8 mouse cellular contexts compared by ENCODE assay signal in the genomic region with DNA sequence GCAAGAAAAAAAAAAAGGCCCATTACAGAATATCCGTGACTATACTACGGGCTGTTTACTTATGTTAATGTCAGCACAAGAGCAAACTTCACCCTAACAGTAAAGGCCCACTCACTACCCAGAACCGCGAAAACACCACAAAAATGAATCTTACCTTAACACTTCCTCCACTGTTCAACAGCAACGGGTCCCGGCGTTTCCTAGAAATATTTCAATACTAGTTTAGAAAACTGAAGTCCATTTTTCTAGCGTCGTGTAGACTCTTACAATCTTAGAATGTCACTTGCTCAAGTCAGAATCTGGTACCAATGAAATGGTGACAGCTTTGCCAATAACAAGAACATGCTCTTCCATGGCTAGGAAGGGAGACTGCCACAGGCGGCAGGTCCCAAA.
DNase-seq lines count a peak whose midpoint lies in the region; ATAC-seq and TF ChIP-seq lines count a peak whose summit lies in the region.

No protein-coding gene starts in this region.

- H3K36me3 ChIP-seq in hindbrain, embryonic 16.5 days (ENCODE audit: control insufficient read depth, insufficient read depth, low read length) = no peaks in the 10 kb centered on the region
- H3K36me3 ChIP-seq in midbrain, postnatal 0 days (ENCODE audit: insufficient read depth, low read length) = no peaks in the 10 kb centered on the region

- H3K9ac ChIP-seq in hindbrain, embryonic 16.5 days (ENCODE audit: low read depth, low read length) = peak overlapping the region; percentile 68
- H3K9ac ChIP-seq in midbrain, postnatal 0 days (replicated peaks; ENCODE audit: low read length, poor library complexity, severe bottlenecking) = peak overlapping the region; percentile 57

- peak overlapping the region; percentile 84 for H3K4me2 ChIP-seq in hindbrain, embryonic 16.5 days (ENCODE audit: low read length)
- peak overlapping the region; percentile 66 for H3K4me2 ChIP-seq in midbrain, postnatal 0 days (ENCODE audit: low read depth, low read length, poor library complexity, severe bottlenecking)

- 1% methylated on average over 10 of the region's 10 CpGs for WGBS in hindbrain, embryonic 16.5 days
- under 1% methylated on average over 10 of the region's 10 CpGs for WGBS in midbrain, postnatal 0 days

- H3K9me3 ChIP-seq in hindbrain, embryonic 16.5 days (ENCODE audit: control insufficient read depth, low read length) = no peaks in the 10 kb centered on the region
- no peaks in the 10 kb centered on the region for H3K9me3 ChIP-seq in midbrain, postnatal 0 days (ENCODE audit: low read length)

- ATAC-seq in hindbrain, embryonic 16.5 days = no peak
- no peak for ATAC-seq in midbrain, postnatal 0 days (ENCODE audit: low FRiP score)

- peaks cover 7% of the 10 kb centered on the region for H3K4me1 ChIP-seq in hindbrain, embryonic 16.5 days (ENCODE audit: control insufficient read depth, insufficient read depth, low read depth, low read length)
- H3K4me1 ChIP-seq in midbrain, postnatal 0 days (ENCODE audit: insufficient read depth, low read length) = peaks cover 4% of the 10 kb centered on the region; the same call in 1 of the 2 replicates

- no peak for TF ChIP-seq CTCF in layer of hippocampus, adult 2 months (conservative IDR thresholded peaks at IDR 0.05)
- TF ChIP-seq CTCF in midbrain, postnatal 0 days (IDR thresholded peaks at IDR 0.05) = no peak

- peak overlapping the region; percentile 96 for H3K27ac ChIP-seq in layer of hippocampus, adult 2 months
- H3K27ac ChIP-seq in hindbrain, embryonic 16.5 days (ENCODE audit: low read depth, low read length) = peak overlapping the region; percentile 85
- peak overlapping the region; percentile 86 for H3K27ac ChIP-seq in midbrain, postnatal 0 days (ENCODE audit: low read depth, low read length)

- H3K27me3 ChIP-seq in hindbrain, embryonic 16.5 days (replicated peaks; ENCODE audit: control insufficient read depth, insufficient read depth, low read length) = no peaks in the 10 kb centered on the region
- H3K27me3 ChIP-seq in midbrain, postnatal 0 days (ENCODE audit: insufficient read depth, low read length) = no peaks in the 10 kb centered on the region

- peak overlapping the region; percentile 83 for H3K4me3 ChIP-seq in layer of hippocampus, adult 2 months
- H3K4me3 ChIP-seq in hindbrain, embryonic 16.5 days (ENCODE audit: low read length) = peak overlapping the region; percentile 80
- H3K4me3 ChIP-seq in midbrain, postnatal 0 days (ENCODE audit: low read depth, low read length) = peak overlapping the region; percentile 66

- DNase-seq in layer of hippocampus, adult 2 months (ENCODE audit: low spot score in 2 of 2) = no peak
- no peak for DNase-seq in layer of hippocampus, adult 9-10 months (ENCODE audit: low spot score)
- peak; percentile 4 for DNase-seq in c-Kit-positive CD71-positive TER-119-positive erythroid progenitor cells, embryonic 14.5 days (ENCODE audit: low spot score)
- no peak for DNase-seq in midbrain, postnatal 0 days (ENCODE audit: low spot score)
- DNase-seq in frontal cortex, postnatal 36 days (ENCODE audit: low spot score in 2 of 2) = no peak
- no peak for DNase-seq in left cerebral cortex, adult 11 months (ENCODE audit: low spot score)
- DNase-seq in frontal cortex, postnatal 25 days (ENCODE audit: low spot score in 2 of 2) = no peak
